Mouse (Mus musculus) MEL (cell line): ENCODE measurements at regions not wholly inside any gene's neighbourhood (a gene's known extent, or its start where the extent isn't known, plus 50 kb on each side); places are given as distances from the start of the nearest gene placed in this dataset.

Source experiments
- DNase-seq: peaks from one replicate; pipeline ENCODE4 v3.0.0; 2011; ENCODE audit warnings: low read depth, low spot score
- H3K27ac ChIP-seq: 2 replicates; pipeline ENCODE4 v1.5.1; 2012; ENCODE audit warnings: low read depth, mild to moderate bottlenecking, control low read depth, low read length, moderate library complexity; ENCODE audit not compliant: control insufficient read depth
- H3K27me3 ChIP-seq, 2 experiments: fragments of 150-350 bp in 1 of 2; sonication (generic) in 1 of 2; 2 replicates each; pipeline ENCODE4 v1.6.1; 2012; ENCODE audit warnings: low read length in 2 of 2, mild to moderate bottlenecking in 2 of 2, improper control_type of control experiment in 1 of 2, moderate library complexity in 1 of 2; ENCODE audit not compliant: insufficient read depth in 2 of 2, control insufficient read depth in 1 of 2
- H3K36me3 ChIP-seq, 2 experiments: 2 replicates each; pipeline ENCODE4 v1.6.1; 2012 to 2014; ENCODE audit warnings: low read length in 2 of 2, improper control_type of control experiment in 1 of 2, inconsistent platforms in 1 of 2, mild to moderate bottlenecking in 1 of 2; ENCODE audit not compliant: insufficient read depth in 2 of 2, control insufficient read depth in 1 of 2
- H3K4me1 ChIP-seq, 2 experiments: fragments of 150-350 bp in 1 of 2; sonication (generic) in 1 of 2; 2 replicates each; pipeline ENCODE4 v1.6.1; 2012; ENCODE audit warnings: low read length in 2 of 2, improper control_type of control experiment in 1 of 2, mild to moderate bottlenecking in 1 of 2; ENCODE audit not compliant: insufficient read depth in 2 of 2, control insufficient read depth in 1 of 2
- H3K4me3 ChIP-seq, 2 experiments: fragments of 150-350 bp in 1 of 2; sonication (generic) in 1 of 2; 2 replicates each; pipeline ENCODE4 v1.5.1; 2012; ENCODE audit warnings: low read depth in 2 of 2, low read length in 2 of 2, mild to moderate bottlenecking in 2 of 2, moderate library complexity in 2 of 2, control low read depth in 1 of 2, improper control_type of control experiment in 1 of 2; ENCODE audit not compliant: control insufficient read depth in 1 of 2, insufficient read depth in 1 of 2
- H3K79me2 ChIP-seq: 2 replicates; pipeline ENCODE4 v1.6.1; 2012; ENCODE audit warnings: mild to moderate bottlenecking, low read length, moderate library complexity; ENCODE audit not compliant: control insufficient read depth, poor library complexity, insufficient read depth
- H3K9ac ChIP-seq: 2 replicates; pipeline ENCODE4 v1.6.1; 2012; ENCODE audit warnings: low read depth, mild to moderate bottlenecking, control low read depth, low read length, moderate library complexity; ENCODE audit not compliant: control insufficient read depth, poor library complexity, severe bottlenecking
- H3K9me3 ChIP-seq: fragments of 150-350 bp; sonication (generic); replicated peaks from 2 replicates; pipeline ENCODE4 v1.6.1; 2012; ENCODE audit warnings: mild to moderate bottlenecking, low read length, improper control_type of control experiment, moderate library complexity; ENCODE audit not compliant: insufficient read depth
- BHLHE40 ChIP-seq: IDR thresholded peaks from 2 replicates; pipeline ENCODE4 v1.6.1; 2012; ENCODE audit warnings: low read depth, mild to moderate bottlenecking, inconsistent platforms, low read length, improper control_type of control experiment, borderline replicate concordance
- CHD2 ChIP-seq: IDR thresholded peaks from 2 replicates; pipeline ENCODE4 v1.6.1; 2011; ENCODE audit warnings: low read length, improper control_type of control experiment
- CTCF ChIP-seq, 3 experiments: IDR thresholded peaks in 2 of 3; conservative IDR thresholded peaks in 1 of 3; 2 replicates each; pipeline ENCODE4 v1.5.1; 2011 to 2012; ENCODE audit warnings: low read length in 3 of 3, low read depth in 2 of 3, mild to moderate bottlenecking in 2 of 3, improper control_type of control experiment in 1 of 3, inconsistent platforms in 1 of 3, mixed read lengths in 1 of 3, moderate library complexity in 1 of 3; ENCODE audit not compliant: control insufficient read depth in 1 of 3, insufficient read depth in 1 of 3, poor library complexity in 1 of 3, severe bottlenecking in 1 of 3
- ELF1 ChIP-seq: IDR thresholded peaks from 2 replicates; pipeline ENCODE4 v1.6.1; 2014; ENCODE audit warnings: low read depth, mild to moderate bottlenecking, inconsistent platforms, low read length, improper control_type of control experiment, moderate library complexity
- EP300 ChIP-seq, 2 experiments: IDR thresholded peaks; 2 replicates each; pipeline ENCODE4 v1.6.1; 2011; ENCODE audit warnings: improper control_type of control experiment in 2 of 2, low read length in 2 of 2, low read depth in 1 of 2, mild to moderate bottlenecking in 1 of 2
- ETS1 ChIP-seq: IDR thresholded peaks from 2 replicates; pipeline ENCODE4 v1.6.1; 2012; ENCODE audit warnings: low read depth, mild to moderate bottlenecking, inconsistent platforms, low read length, improper control_type of control experiment, moderate library complexity
- GABPA ChIP-seq: IDR thresholded peaks from 2 replicates; pipeline ENCODE4 v1.6.1; 2012; ENCODE audit warnings: low read depth, mild to moderate bottlenecking, inconsistent platforms, low read length, improper control_type of control experiment, moderate library complexity
- HCFC1 ChIP-seq: IDR thresholded peaks from 2 replicates; pipeline ENCODE4 v1.6.1; 2012; ENCODE audit warnings: low read depth, mild to moderate bottlenecking, inconsistent platforms, low read length, improper control_type of control experiment, moderate library complexity
- KAT2A ChIP-seq: conservative IDR thresholded peaks from 2 replicates; pipeline ENCODE4 v1.6.1; 2012; ENCODE audit warnings: low read depth, low read length, improper control_type of control experiment, inconsistent platforms
- MAX ChIP-seq: IDR thresholded peaks from 2 replicates; pipeline ENCODE4 v1.6.1; 2011; ENCODE audit warnings: low read length, improper control_type of control experiment
- MAZ ChIP-seq: IDR thresholded peaks from 2 replicates; pipeline ENCODE4 v1.6.1; 2012; ENCODE audit warnings: low read depth, mild to moderate bottlenecking, inconsistent platforms, low read length, improper control_type of control experiment
- MXI1 ChIP-seq: IDR thresholded peaks from 2 replicates; pipeline ENCODE4 v1.6.1; 2011; ENCODE audit warnings: mild to moderate bottlenecking, low read depth, low read length, improper control_type of control experiment
- MYB ChIP-seq: IDR thresholded peaks from 2 replicates; pipeline ENCODE4 v1.6.1; 2011; ENCODE audit warnings: mild to moderate bottlenecking, low read depth, low read length, improper control_type of control experiment
- MYC ChIP-seq: IDR thresholded peaks from 2 replicates; pipeline ENCODE4 v1.6.1; 2011; ENCODE audit warnings: low read depth, mild to moderate bottlenecking, low read length, improper control_type of control experiment, moderate library complexity
- NELFE ChIP-seq: IDR thresholded peaks from 2 replicates; pipeline ENCODE4 v1.6.1; 2011; ENCODE audit warnings: low read depth, low read length, improper control_type of control experiment
- NRF1 ChIP-seq: IDR thresholded peaks from 2 replicates; pipeline ENCODE4 v1.6.1; 2014; ENCODE audit warnings: low read depth, mild to moderate bottlenecking, inconsistent platforms, low read length, improper control_type of control experiment, moderate library complexity; ENCODE audit not compliant: poor library complexity, insufficient read depth, severe bottlenecking
- POLR2A ChIP-seq, 2 experiments: IDR thresholded peaks; 2 replicates each; pipeline ENCODE4 v1.6.1; 2011 to 2012; ENCODE audit warnings: low read length in 2 of 2, mild to moderate bottlenecking in 2 of 2, control low read depth in 1 of 2, improper control_type of control experiment in 1 of 2, low read depth in 1 of 2, moderate library complexity in 1 of 2; ENCODE audit not compliant: control insufficient read depth in 1 of 2, insufficient read depth in 1 of 2, poor library complexity in 1 of 2
- POLR2AphosphoS2 ChIP-seq: IDR thresholded peaks from 2 replicates; pipeline ENCODE4 v1.6.1; 2011; ENCODE audit warnings: low read length, improper control_type of control experiment
- RAD21 ChIP-seq: IDR thresholded peaks from 2 replicates; pipeline ENCODE4 v1.6.1; 2011; ENCODE audit warnings: mild to moderate bottlenecking, low read depth, low read length, improper control_type of control experiment
- RCOR1 ChIP-seq: IDR thresholded peaks from 2 replicates; pipeline ENCODE4 v1.6.1; 2012; ENCODE audit warnings: low read depth, mild to moderate bottlenecking, inconsistent platforms, low read length, improper control_type of control experiment
- SIN3A ChIP-seq: IDR thresholded peaks from 2 replicates; pipeline ENCODE4 v1.6.1; 2012; ENCODE audit warnings: low read length, improper control_type of control experiment, inconsistent platforms
- SMC3 ChIP-seq: IDR thresholded peaks from 2 replicates; pipeline ENCODE4 v1.6.1; 2011; ENCODE audit warnings: low read depth, low read length, improper control_type of control experiment
- TAL1 ChIP-seq: IDR thresholded peaks from 2 replicates; pipeline ENCODE4 v1.6.1; 2012; ENCODE audit warnings: mild to moderate bottlenecking, inconsistent platforms, low read length, moderate library complexity, mixed read lengths
- TBP ChIP-seq: IDR thresholded peaks from 2 replicates; pipeline ENCODE4 v1.8.0; 2011; ENCODE audit warnings: low read depth, low read length, improper control_type of control experiment
- TCF12 ChIP-seq: IDR thresholded peaks from 2 replicates; pipeline ENCODE4 v1.6.1; 2014; ENCODE audit warnings: low read depth, mild to moderate bottlenecking, inconsistent platforms, low read length, improper control_type of control experiment, moderate library complexity
- ZC3H11A ChIP-seq: IDR thresholded peaks from 2 replicates; pipeline ENCODE4 v1.6.1; 2012; ENCODE audit warnings: low read depth, mild to moderate bottlenecking, inconsistent platforms, low read length, improper control_type of control experiment
- ZNF384 ChIP-seq: IDR thresholded peaks from 2 replicates; pipeline ENCODE4 v1.6.1; 2012; ENCODE audit warnings: low read depth, mild to moderate bottlenecking, inconsistent platforms, low read length, improper control_type of control experiment

DNA sequence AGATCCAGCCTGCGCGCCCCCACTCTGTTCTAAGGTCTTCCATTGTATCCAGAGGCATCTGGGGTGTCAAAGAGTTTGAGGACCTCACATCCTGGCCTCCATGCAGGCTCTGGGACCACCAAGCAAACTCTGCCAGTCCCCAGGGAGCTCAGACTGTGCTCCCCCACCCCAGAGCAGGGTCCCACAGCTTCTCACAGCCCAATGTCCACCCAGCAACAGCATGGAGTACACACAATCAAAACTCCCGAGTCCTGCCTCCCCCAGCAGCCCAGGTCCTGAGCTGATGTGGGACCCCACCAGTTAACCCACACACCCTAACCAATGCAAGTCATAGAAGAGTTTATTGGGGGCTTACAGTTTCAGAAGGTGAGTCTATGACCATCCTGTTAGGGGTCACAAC, 130.3 kb downstream of the Bod1 start:
- H3K4me1 ChIP-seq, result no peaks in the 10 kb centered on the region
- TF ChIP-seq MYC (no peak), EP300 (IDR thresholded peaks at IDR 0.05; ENCODE audit: low read depth in 1 of 2, low read length in 2 of 2) (no peak), TAL1 (no peak), RCOR1 (no peak), ZC3H11A (no peak)
- no peak for DNase-seq
- no peak overlapping the region for H3K9ac ChIP-seq
- H3K4me3 ChIP-seq, result no peak overlapping the region
- H3K27ac ChIP-seq, result no peak overlapping the region
- H3K36me3 ChIP-seq, result no peaks in the 10 kb centered on the region
- no peaks in the 10 kb centered on the region for H3K9me3 ChIP-seq
- H3K27me3 ChIP-seq, result no peaks in the 10 kb centered on the region
- no peaks in the 10 kb centered on the region for H3K79me2 ChIP-seq

GRCm38 (mm10) chr11:31540816-31541215, 130.9 kb downstream of the Bod1 start:
- H3K27ac ChIP-seq, result no peak overlapping the region
- H3K9ac ChIP-seq, result no peak overlapping the region
- no peaks in the 10 kb centered on the region for H3K27me3 ChIP-seq
- no peak for TF ChIP-seq GABPA
- TF ChIP-seq MYB, result no peak
- TF ChIP-seq KAT2A, result no peak
- TF ChIP-seq NELFE, result no peak
- no peak for TF ChIP-seq ETS1
- TF ChIP-seq HCFC1, result no peak
- no peak for TF ChIP-seq TCF12
- no peak for TF ChIP-seq SIN3A
- no peak for TF ChIP-seq SMC3
- H3K79me2 ChIP-seq, result no peaks in the 10 kb centered on the region
- no peaks in the 10 kb centered on the region for H3K36me3 ChIP-seq
- H3K4me1 ChIP-seq, result no peaks in the 10 kb centered on the region
- no peak for DNase-seq
- H3K9me3 ChIP-seq, result no peaks in the 10 kb centered on the region
- no peak overlapping the region for H3K4me3 ChIP-seq

GRCm38 (mm10) chr11:31531416-31531815, 140.3 kb downstream of the Bod1 start:
- Histone ChIP-seq H3K79me2 (no peaks in the 10 kb centered on the region), H3K9me3 (no peaks in the 10 kb centered on the region), H3K36me3 (no peaks in the 10 kb centered on the region), H3K9ac (no peak overlapping the region), H3K27ac (no peak overlapping the region), H3K4me1 (no peaks in the 10 kb centered on the region), H3K27me3 (no peaks in the 10 kb centered on the region; a peak in 2 of 4 replicates), H3K4me3 (no peak overlapping the region)
- no peak for DNase-seq
- TF ChIP-seq MAZ (no peak), MAX (no peak), TCF12 (no peak), TBP (no peak), CTCF (IDR thresholded peaks at IDR 0.05 in 2 of 3, conservative IDR thresholded peaks at IDR 0.05 in 1 of 3; ENCODE audit: control insufficient read depth in 1 of 3, insufficient read depth in 1 of 3, low read depth in 2 of 3, low read length in 3 of 3, poor library complexity in 1 of 3, severe bottlenecking in 1 of 3) (no peak), SIN3A (no peak), MXI1 (no peak), CHD2 (no peak), NRF1 (no peak), EP300 (IDR thresholded peaks at IDR 0.05; ENCODE audit: low read depth in 1 of 2, low read length in 2 of 2) (no peak), POLR2AphosphoS2 (no peak), MYC (no peak), RCOR1 (no peak), BHLHE40 (no peak), ELF1 (no peak), RAD21 (no peak), ZNF384 (no peak), GABPA (no peak), POLR2A (IDR thresholded peaks at IDR 0.05; ENCODE audit: control insufficient read depth in 1 of 2, insufficient read depth in 1 of 2, low read depth in 1 of 2, low read length in 2 of 2, poor library complexity in 1 of 2) (no peak)
